Mouse (Mus musculus) limb, embryonic 10.5 days (tissue): ENCODE measurements around the gene Fbxo30. TPM values are rescaled to one million over a fixed set of nuclear protein-coding genes. Genes with fewer than 3 reads are reported as not detected.
"Not testable (repeated sequence)": the region's sequence is repeated elsewhere in the genome, so short reads cannot be mapped to it uniquely, and the experiment has no call there.

Source experiments
- DNase-seq: peaks from one replicate; pipeline ENCODE4 v3.0.0-alpha.2; 2017; ENCODE audit warnings: low spot score
- H3K27ac ChIP-seq: fragments of 300-500 bp; sonication (generic); 2 replicates; pipeline ENCODE4 v1.5.1; 2016; ENCODE audit warnings: mild to moderate bottlenecking
- H3K27me3 ChIP-seq: fragments of 300-500 bp; sonication (generic); 2 replicates; pipeline ENCODE4 v1.6.1; 2016; ENCODE audit warnings: low read depth, mild to moderate bottlenecking; ENCODE audit not compliant: poor library complexity, severe bottlenecking
- H3K36me3 ChIP-seq: fragments of 300-500 bp; sonication (generic); 2 replicates; pipeline ENCODE4 v1.6.1; 2016; ENCODE audit warnings: mild to moderate bottlenecking, moderate library complexity
- H3K4me1 ChIP-seq: fragments of 300-500 bp; sonication (generic); 2 replicates; pipeline ENCODE4 v1.6.1; 2016
- H3K4me3 ChIP-seq: fragments of 300-500 bp; sonication (generic); 2 replicates; pipeline ENCODE4 v1.5.1; 2016; ENCODE audit warnings: mild to moderate bottlenecking, moderate library complexity
- H3K9me3 ChIP-seq: fragments of 300-500 bp; sonication (generic); replicated peaks from 2 replicates; pipeline ENCODE4 v1.6.1; 2016; ENCODE audit warnings: mild to moderate bottlenecking
- WGBS: fragments of 180-500 bp; shearing (Covaris S2); methylation state at CpG from one replicate; pipeline ENCODE4 v1.1.7; 2016; 5-methylcytosine and 5-hydroxymethylcytosine counted together
- polyA plus RNA-seq: library from polyadenylated mRNA; unstranded; fragments of >200 nt; fragmentation: Nextera tagmentation; extraction: Ambion mirVana; gene quantifications from 2 replicates; pipeline ENCODE4 v1.2.1, GENCODE M21; 2016

The Fbxo30 gene
- 50.6 and 55.8 TPM in 2 replicates for polyA plus RNA-seq

DNA sequence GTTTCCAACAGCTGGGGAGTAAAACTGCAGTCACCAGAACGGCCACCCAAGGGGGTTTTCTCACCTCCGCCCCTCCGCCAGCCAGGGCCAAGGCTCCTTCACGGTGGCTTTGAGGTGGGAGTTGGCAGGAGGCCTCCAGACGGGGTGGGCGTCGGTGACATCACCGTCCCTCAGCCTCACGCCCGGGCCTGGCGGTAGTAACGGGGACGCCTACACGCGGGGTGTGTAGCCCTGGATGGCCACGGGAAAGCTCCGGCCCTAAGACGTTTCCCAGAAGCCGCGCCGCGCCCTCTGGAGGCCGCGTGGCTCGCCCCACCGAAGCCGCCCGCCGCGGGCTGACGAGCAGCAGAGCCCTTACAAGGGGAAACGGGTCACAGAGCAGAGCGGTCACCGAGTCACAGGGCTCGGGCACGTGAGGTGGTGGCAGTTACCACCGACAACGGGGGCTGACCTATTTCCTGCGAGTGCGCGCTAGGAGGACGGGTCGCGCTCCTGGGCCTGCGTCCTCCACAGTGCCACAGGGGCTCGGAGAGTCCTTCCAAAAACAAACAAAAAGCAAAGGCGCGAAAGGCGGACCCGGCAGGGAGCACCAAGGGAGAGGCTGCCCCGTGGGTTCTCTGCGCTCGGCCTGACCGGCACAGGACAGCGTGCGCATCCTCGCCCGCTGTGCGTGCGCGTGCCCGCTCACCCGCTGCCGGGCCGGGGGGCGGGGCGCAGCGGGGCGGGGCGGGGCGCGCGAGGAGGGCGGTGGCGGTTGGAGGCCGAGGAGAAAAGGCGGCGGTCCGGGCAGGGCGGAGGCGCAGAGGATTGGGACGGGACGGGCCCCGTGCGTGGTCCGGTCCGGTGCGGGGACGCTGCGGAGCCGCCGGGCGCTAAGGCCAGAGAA is at the start of gene Fbxo30:
Gene Fbxo30 (plus strand): TSS at position 753 of the 886 bp plus-strand sequence.
- Histone ChIP-seq H3K36me3 (peaks cover 4% of the 10 kb centered on the region), H3K27me3 (no peaks in the 10 kb centered on the region), H3K27ac (peak within 1 kb of the TSS; percentile 99), H3K9me3 (no peaks in the 10 kb centered on the region), H3K4me1 (peaks cover 7% of the 10 kb centered on the region), H3K4me3 (peak within 1 kb of the TSS; percentile 97)
- under 1% methylated on average over 93 of the region's 93 CpGs for WGBS
- DNase-seq = peak; percentile 97

DNA sequence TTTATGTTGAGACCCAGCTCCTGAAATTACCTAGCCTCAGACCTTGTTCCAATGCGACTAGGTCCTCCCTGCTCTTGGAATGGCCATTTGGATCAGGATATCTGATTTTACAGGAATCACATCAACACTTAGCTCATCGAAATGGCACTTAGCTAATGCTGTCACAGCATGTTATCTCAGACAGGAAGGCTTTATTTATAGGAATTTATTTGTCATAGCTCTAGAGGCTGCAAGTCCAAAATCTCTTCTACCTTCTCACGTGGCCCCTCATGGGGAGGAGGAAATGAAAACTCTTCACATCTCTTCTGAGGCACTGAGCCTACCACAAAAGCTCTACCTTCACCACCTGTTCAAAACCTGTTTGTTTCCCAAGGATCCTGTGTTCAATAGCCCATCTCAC is 47.9 kb upstream of the Fbxo30 start:
- no peaks in the 10 kb centered on the region for H3K27me3 ChIP-seq
- no peaks in the 10 kb centered on the region for H3K4me1 ChIP-seq
- no peaks in the 10 kb centered on the region for H3K9me3 ChIP-seq
- no peak for DNase-seq
- no peak overlapping the region for H3K27ac ChIP-seq
- no peaks in the 10 kb centered on the region for H3K36me3 ChIP-seq
- 76% methylated on average over 3 of the region's 3 CpGs for WGBS
- no peak overlapping the region for H3K4me3 ChIP-seq

DNA sequence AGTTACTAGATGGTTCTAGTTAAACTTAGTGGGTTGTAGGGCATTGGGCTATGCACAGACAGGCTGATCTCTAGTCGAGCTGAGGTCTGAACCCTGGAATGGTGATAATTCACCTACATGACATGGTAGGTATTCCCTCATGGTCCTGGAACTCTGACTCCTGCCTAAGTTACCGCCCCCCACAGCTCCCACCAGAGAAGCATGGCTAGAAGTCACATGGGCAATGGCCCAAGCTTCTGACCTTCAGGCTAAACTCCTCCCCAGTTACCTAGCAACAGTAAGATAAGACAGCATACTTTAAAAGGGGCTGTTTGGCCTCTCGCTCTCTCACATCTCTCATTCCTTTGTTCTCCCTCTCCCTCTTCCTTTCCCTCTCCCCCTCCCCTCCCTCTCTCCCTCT is 38.1 kb upstream of the Fbxo30 start:
- H3K27me3 ChIP-seq, DNase-seq, H3K27ac ChIP-seq, H3K36me3 ChIP-seq, H3K9me3 ChIP-seq, H3K4me3 ChIP-seq, H3K4me1 ChIP-seq: not testable (repeated sequence)
- WGBS = 54% methylated on average over 3 of the region's 3 CpGs

DNA sequence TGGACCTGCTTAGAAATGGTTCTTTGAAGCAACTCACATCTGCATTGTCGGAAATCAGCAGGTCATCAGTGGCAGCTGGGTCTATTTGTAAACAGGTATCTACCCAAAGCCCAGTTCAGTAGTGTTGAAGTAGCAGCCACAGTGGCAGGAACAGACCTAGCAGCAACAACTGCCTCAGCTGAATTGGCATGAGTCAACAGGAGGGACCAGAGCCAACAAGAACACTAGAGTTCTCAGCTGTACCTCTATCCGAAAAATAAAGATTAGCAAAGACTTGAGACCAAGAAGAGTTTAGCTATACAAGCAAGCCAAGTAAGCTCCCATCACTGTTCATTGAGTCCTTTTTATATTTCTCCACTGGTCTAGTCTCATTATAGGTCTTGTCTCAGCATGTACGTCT is 32.9 kb upstream of the Fbxo30 start:
- no peak for DNase-seq
- Histone ChIP-seq H3K27me3 (no peaks in the 10 kb centered on the region), H3K4me3 (no peak overlapping the region), H3K9me3 (no peaks in the 10 kb centered on the region), H3K36me3 (no peaks in the 10 kb centered on the region), H3K27ac (no peak overlapping the region), H3K4me1 (no peaks in the 10 kb centered on the region)
- WGBS = 86% methylated on average over 3 of the region's 3 CpGs

DNA sequence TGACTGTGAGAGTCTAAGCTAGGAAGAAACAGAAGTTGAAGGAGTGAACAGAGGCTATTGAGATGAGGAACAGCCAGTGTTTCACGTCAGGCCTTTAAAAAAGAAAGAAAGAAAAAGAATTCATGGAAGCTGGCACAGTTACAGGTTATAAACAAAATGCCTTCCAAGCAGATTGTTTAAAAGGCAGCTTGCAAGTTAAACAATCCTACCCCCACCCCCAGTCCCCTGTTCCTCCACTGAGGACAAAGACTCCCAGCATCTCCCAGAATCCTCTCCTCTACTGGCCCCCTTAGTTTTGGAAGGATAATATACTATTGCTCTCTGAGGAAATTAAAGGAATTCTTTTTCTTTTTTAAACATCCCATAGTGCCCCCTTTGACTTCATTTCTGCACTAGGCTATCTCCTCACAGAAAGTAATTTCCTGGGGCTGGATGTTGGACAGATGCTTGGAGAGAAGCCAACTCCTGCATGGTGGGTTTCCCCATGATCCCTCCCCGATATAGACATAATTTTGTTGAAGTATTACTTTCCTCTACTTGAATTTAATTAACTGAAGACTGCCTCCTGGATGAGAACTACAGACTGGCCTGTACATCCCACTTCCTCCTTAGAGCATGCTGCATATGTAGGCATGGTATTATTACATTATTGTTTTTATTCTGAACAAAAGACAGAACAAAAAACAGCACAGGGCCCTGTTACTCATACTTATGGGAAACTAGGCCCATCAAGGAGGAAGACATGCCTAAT is 30.7 kb upstream of the Fbxo30 start:
- Histone ChIP-seq H3K36me3 (no peaks in the 10 kb centered on the region), H3K9me3 (no peaks in the 10 kb centered on the region), H3K27ac (no peak overlapping the region), H3K4me1 (no peaks in the 10 kb centered on the region), H3K27me3 (no peaks in the 10 kb centered on the region), H3K4me3 (no peak overlapping the region)
- no peak for DNase-seq
- WGBS = 88% methylated on average over 2 of the region's 2 CpGs

DNA sequence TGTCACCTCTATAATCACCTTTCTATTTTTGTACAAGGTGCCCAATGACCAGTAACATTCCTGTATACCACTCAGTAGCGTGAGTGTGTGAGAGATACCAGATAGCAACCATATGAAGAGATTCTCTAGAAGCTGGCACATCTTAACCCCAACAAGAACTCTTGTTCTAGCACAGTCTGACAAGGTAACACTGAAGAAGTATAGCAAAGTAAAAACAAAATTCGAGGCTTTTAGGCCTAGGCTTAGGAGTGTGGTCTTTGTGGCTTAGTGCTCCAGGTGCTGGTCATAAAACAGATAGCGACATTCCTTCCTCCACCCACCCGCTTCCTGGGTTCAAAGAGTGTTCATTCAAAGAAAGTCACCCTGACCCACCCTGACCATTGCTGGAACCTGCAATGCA is 27.5 kb upstream of the Fbxo30 start:
- H3K4me3 ChIP-seq, H3K4me1 ChIP-seq, H3K9me3 ChIP-seq, DNase-seq, H3K36me3 ChIP-seq, H3K27me3 ChIP-seq, H3K27ac ChIP-seq: not testable (repeated sequence)
- 85% methylated on average over 4 of the region's 4 CpGs for WGBS

DNA sequence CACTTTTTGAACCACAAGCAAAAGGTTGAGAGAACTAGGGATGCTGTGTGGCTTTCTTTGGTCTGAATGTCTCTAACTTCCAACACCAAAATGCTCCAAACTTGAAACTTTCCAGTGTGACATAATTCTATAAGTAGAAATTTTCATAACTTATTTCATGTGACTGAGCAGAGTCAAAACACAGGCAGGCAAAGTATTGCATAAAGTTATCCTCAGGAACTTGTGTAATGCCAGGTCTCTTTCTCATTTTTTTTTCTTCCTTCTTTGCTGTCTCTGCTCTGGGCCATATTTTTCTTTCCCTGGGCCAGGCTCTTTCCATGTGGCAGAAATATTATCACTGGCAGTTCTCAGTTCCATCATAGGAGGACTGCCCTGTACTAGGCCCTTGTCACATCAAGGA is 21.0 kb upstream of the Fbxo30 start:
- Histone ChIP-seq H3K4me3 (no peak overlapping the region), H3K36me3 (no peaks in the 10 kb centered on the region), H3K27ac (no peak overlapping the region), H3K9me3 (no peaks in the 10 kb centered on the region), H3K4me1 (no peaks in the 10 kb centered on the region), H3K27me3 (no peaks in the 10 kb centered on the region)
- DNase-seq = no peak

DNA sequence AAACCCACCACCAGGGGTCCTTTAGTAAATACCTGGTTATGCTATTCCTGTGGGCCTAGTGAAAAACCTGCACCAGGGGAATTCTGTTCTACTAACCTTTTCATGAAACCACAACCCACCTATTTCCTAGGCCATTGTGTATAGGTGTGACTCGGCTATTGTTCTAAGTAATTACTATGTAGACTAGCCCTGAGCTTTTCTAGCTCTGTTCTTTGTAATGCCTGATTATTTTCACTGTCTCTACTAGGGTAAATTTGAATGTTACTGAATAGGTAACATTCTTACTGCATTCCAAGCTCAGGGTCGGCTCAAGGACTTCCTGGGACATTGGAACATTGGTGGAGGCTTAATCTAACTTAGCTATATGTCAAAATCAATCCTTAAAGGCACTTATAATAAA is 18.8 kb upstream of the Fbxo30 start:
- WGBS = 84% methylated on average over 2 of the region's 2 CpGs
- not testable (repeated sequence) for DNase-seq, H3K36me3 ChIP-seq, H3K4me3 ChIP-seq, H3K27me3 ChIP-seq, H3K9me3 ChIP-seq, H3K27ac ChIP-seq, H3K4me1 ChIP-seq

DNA sequence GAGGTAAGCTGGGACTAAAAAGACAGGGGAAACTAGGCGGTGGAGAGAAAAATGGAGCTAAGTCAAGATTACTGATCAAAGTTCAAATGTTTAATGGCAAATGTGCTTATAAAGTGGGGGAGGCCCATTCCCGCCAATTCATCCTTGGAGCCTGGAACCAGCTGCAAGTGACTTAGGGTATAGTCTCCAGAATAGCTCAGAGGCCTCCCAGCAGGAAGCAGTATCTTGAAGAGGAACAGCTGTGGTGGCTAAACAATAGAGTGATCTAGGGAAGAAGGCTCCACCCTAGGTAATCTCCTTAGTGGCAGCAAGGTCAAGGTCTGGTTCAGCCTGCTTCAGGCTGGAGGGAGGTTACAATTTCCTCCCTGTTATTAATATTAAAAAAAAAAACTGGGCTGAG is 17.3 kb upstream of the Fbxo30 start:
- DNase-seq, H3K27me3 ChIP-seq, H3K9me3 ChIP-seq, H3K36me3 ChIP-seq, H3K4me3 ChIP-seq, H3K27ac ChIP-seq, H3K4me1 ChIP-seq: not testable (repeated sequence)
- WGBS = 90% methylated on average over 2 of the region's 2 CpGs

DNA sequence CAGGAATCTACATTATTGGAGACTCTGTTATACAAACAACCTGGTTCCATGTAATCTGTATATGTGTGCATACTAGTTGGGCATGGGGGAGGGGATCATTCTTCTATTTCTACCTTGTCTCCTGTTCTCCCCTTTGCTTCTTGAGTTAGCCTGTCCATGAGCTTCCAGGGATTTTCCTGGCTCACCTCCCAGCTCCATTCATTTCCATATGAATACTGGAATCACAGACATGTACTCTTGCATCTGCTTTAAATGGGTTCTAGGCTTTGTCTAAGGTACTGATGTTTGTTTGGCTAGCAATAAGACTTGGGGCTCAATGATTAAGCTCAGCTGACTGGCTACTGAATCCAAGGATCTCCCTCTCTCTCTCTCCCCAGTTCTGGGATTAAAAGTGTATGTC is 12.0 kb upstream of the Fbxo30 start:
- no peaks in the 10 kb centered on the region for H3K36me3 ChIP-seq
- H3K4me1 ChIP-seq = no peaks in the 10 kb centered on the region
- H3K27ac ChIP-seq = no peak overlapping the region
- no peaks in the 10 kb centered on the region for H3K9me3 ChIP-seq
- no peaks in the 10 kb centered on the region for H3K27me3 ChIP-seq
- no peak for DNase-seq
- H3K4me3 ChIP-seq = no peak overlapping the region

DNA sequence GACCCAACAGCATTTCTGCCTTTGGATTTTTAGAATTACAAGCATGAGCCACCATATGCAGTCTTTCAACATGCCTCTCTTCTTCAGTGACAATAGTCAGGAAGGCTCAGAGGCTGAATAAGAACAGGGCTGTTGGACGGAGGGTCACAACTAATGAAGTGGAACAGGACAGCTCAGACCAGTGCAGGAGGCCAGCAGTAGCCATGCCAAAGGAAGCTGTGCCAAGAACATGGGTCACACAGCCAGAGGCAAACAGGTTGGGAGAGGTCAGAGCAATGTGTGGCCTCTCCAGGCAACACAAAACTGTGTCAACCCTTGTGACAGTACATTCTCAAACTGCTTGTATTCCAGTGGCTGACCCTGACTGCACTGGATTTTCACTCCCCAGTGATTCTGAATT is 6.7 kb upstream of the Fbxo30 start:
- H3K4me1 ChIP-seq = no peaks in the 10 kb centered on the region
- WGBS = 93% methylated on average over 1 of the region's 1 CpGs

DNA sequence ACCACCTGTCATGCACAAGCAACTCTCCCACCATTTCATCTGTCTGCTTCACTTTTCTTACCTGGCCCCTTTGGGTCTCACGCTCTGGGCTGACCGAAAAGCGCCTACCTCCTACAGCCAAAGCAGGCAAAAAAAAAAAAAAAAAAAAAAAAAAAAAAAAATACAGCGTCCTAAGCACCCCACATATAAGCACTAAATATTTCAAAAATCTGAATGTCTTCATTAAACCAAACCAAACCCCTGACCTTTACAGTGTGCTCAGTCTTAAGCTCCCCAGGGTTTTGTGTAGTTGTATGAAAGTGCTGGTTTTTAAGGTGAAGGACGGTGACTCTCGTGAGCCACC is 924 bp upstream of the Fbxo30 start:
- 1% methylated on average over 6 of the region's 6 CpGs for WGBS
- H3K36me3 ChIP-seq = peaks cover 4% of the 10 kb centered on the region
- H3K27me3 ChIP-seq = no peaks in the 10 kb centered on the region
- H3K27ac ChIP-seq = peak overlapping the region; percentile 99
- no peaks in the 10 kb centered on the region for H3K9me3 ChIP-seq
- H3K4me1 ChIP-seq = peaks cover 7% of the 10 kb centered on the region
- DNase-seq = peak; percentile 31
- H3K4me3 ChIP-seq = peak overlapping the region; percentile 97

More for the DNA sequence above, 6.7 kb upstream of the Fbxo30 start:
- no peaks in the 10 kb centered on the region for H3K36me3 ChIP-seq
- no peak for DNase-seq
- no peaks in the 10 kb centered on the region for H3K9me3 ChIP-seq
- no peak overlapping the region for H3K4me3 ChIP-seq
- H3K27me3 ChIP-seq = no peaks in the 10 kb centered on the region
- no peak overlapping the region for H3K27ac ChIP-seq

DNA sequence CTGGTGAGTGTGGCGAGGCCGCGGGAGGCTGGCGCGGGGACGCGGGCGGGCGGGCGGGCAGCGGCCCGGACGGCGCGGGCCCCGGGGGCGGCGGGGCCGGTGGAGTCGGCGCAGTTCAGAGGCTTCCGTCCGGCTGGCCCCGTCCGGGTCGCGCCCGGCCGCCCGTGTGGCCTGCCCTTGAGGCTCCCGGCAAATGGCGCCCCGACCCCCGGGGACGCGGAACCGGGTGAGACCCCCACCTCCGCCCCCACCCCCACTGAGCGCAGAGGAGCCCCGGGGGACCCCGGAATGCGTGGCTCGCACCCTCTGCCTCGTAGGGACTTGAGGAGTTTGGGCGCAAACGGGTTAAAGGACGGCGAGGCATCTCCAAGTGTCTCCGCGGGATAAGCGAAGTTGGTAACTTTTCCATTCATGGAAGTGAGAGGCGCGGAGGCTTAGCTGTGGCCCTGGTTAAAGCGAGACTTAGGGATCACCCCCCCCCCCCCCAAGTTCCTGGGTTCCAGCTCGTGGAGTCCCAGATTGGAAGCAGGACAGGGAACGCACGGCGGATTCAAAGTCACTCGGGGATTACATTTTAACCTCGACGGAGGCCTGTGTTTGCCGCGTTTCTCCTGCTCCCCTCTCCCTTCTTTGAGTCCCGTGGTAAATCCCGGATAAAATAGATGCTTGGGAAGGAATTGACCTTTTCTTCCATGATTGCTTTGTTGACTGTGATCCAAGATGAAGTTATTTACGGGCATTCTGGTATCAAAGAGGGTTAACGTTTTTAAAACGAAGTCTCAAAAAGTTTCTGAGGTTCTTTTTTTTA is 572 bp downstream of the Fbxo30 start:
- peak; percentile 74 for DNase-seq
- peak overlapping the region; percentile 97 for H3K4me3 ChIP-seq
- H3K27me3 ChIP-seq = no peaks in the 10 kb centered on the region
- H3K9me3 ChIP-seq = no peaks in the 10 kb centered on the region
- H3K4me1 ChIP-seq = peaks cover 7% of the 10 kb centered on the region
- H3K27ac ChIP-seq = peak overlapping the region; percentile 99
- H3K36me3 ChIP-seq = peaks cover 4% of the 10 kb centered on the region
- under 1% methylated on average over 64 of the region's 68 CpGs for WGBS
